Mouse (Mus musculus) effector memory CD4-positive, alpha-beta T cell, adult 7 months (primary cell): Measurements from ENCODE around the gene Ppfibp1. TPM values are rescaled to one million over a fixed set of nuclear protein-coding genes. Genes with fewer than 3 reads are reported as not detected.

Experiments used
- polyA plus RNA-seq: library from polyadenylated mRNA; unstranded; fragments of 100-300 nt; shearing (Covaris generic); gene quantifications from one replicate; pipeline ENCODE4 v1.2.1, GENCODE M21; 2017

The Ppfibp1 gene
- 5.8 TPM for polyA plus RNA-seq

DNA sequence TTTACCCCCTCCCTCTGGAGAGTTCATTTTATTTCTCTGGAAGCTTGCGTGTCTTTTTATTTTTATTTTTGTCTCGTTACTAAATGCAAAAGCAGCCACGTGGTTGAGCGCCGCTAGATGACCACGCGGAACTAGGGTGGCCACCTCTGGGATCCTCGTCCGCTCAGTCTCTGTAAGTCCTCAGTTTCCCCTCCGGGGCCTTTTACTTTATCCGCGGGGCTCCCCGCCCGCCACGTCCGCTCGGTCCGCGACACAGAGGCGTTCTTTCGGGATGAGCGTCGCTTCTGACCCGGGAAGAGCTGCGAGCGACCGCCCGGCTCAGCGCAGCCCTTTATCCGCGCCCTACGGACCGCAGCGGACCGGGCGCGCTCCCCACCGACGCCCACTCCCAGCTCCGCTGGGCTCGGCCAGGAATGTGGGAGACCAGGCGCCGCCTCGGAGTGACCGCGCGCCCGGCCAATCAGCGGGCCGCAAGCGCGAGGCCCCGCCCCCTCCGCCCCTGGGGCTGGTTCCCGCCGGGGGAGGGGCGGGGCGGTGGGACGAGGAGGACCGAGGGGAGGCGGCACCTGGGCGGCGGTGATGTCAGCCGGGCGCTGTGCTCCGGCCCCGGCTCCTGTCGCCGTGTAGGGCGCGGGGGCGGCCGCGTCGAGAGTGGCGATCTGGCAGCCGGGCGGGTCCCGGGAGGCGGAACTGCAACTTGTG lies at the start of gene Ppfibp1:
Gene Ppfibp1 (plus strand): TSS at position 530 of the 702 bp plus-strand sequence.

GRCm38 (mm10) chr6:146850050-146850449 lies 38.2 kb upstream of the Ppfibp1 start, which contains the start of gene Smco2:
Smco2 (plus strand) TSS chr6:146850104.

GRCm38 (mm10) chr6:146954258-146954657 lies 66.0 kb downstream of the Ppfibp1 start, which contains the start of gene 1700034J05Rik:
1700034J05Rik (minus strand) TSS chr6:146954422.

GRCm38 (mm10) chr6:147032303-147032925 lies 144.1 kb downstream of the Ppfibp1 start, which contains the start of gene Rep15:
Rep15 (plus strand) TSS chr6:147032584.

GRCm38 (mm10) chr6:147042291-147043290 lies 154.3 kb downstream of the Ppfibp1 start, which contains the start of gene Mrps35:
Mrps35 (plus strand) TSS chr6:147042764.

Other genes starting within 250 kb of the Ppfibp1 start
- 51.7 TPM for gene Med21, start 245.9 kb upstream of the Ppfibp1 start, polyA plus RNA-seq
- 22.9 TPM for gene Tm7sf3, start 245.7 kb upstream of the Ppfibp1 start, polyA plus RNA-seq
- 13.8 TPM for gene Stk38l, start 163.5 kb upstream of the Ppfibp1 start, polyA plus RNA-seq
- gene Arntl2, start 92.4 kb upstream of the Ppfibp1 start, polyA plus RNA-seq = 0.61 TPM
- gene Smco2, start 38.4 kb upstream of the Ppfibp1 start, polyA plus RNA-seq = not detected
- gene 1700034J05Rik, start 65.9 kb downstream of the Ppfibp1 start, polyA plus RNA-seq = not detected
- gene Rep15, start 144.1 kb downstream of the Ppfibp1 start, polyA plus RNA-seq = 0.48 TPM
- 33.9 TPM for gene Mrps35, start 154.3 kb downstream of the Ppfibp1 start, polyA plus RNA-seq
- gene Mansc4, start 198.5 kb downstream of the Ppfibp1 start, polyA plus RNA-seq = not detected
- 6.4 TPM for gene Klhl42, start 202.9 kb downstream of the Ppfibp1 start, polyA plus RNA-seq